Mouse (Mus musculus): ENCODE measurements around the gene Gatad2b. TPM values are rescaled to one million over a fixed set of nuclear protein-coding genes. Genes with fewer than 3 reads are reported as not detected.

Gatad2b gene
- total and polyA plus RNA-seq, 3 experiments: 8.4 to 22.6 (median 8.9) TPM

GRCm38 (mm10) chr3:90265932-90266741 lies 26.8 kb upstream of the Gatad2b start (continued):
- no peak for TF ChIP-seq ETS1 (conservative IDR thresholded peaks at IDR 0.05; ENCODE audit: low read depth, low read length)
- TF ChIP-seq HCFC1 (IDR thresholded peaks at IDR 0.05; ENCODE audit: low read depth, low read length): peak; percentile 32
- TF ChIP-seq ELF1 (IDR thresholded peaks at IDR 0.05; ENCODE audit: low read depth, low read length): peak; percentile 86
- TF ChIP-seq USF1 (IDR thresholded peaks at IDR 0.05; ENCODE audit: low read depth, low read length): no peak

- Histone ChIP-seq H3K4me2 (ENCODE audit: insufficient read depth, low read depth, poor library complexity, severe bottlenecking) (peak overlapping the region; percentile 63), H3K79me2 (replicated peaks; ENCODE audit: control insufficient read depth, extremely low read depth, insufficient read depth, poor library complexity, severe bottlenecking) (peaks cover 28% of the 10 kb centered on the region), H3K36me3 (replicated peaks in 1 of 2; ENCODE audit: control insufficient read depth in 1 of 2, insufficient read depth in 1 of 2, low read length in 1 of 2) (peaks cover 57 to 69% of the 10 kb centered on the region in 2 experiments), H3K4me3 (replicated peaks in 1 of 3; ENCODE audit: low read depth in 2 of 3, low read length in 2 of 3, poor library complexity in 1 of 3) (peak overlapping the region; percentile 76 to 92 (median 90)), H3K9ac (ENCODE audit: insufficient read depth, low read depth) (peak overlapping the region; percentile 97), H3K9me3 (replicated peaks; ENCODE audit: low read length) (no peaks in the 10 kb centered on the region), H3K4me1 (ENCODE audit: control insufficient read depth in 1 of 2, insufficient read depth in 2 of 2) (peaks cover 28 to 46% of the 10 kb centered on the region in 2 experiments), H3K27ac (ENCODE audit: insufficient read depth, low read depth) (peak overlapping the region; percentile 98), H3K27me3 (replicated peaks) (no peaks in the 10 kb centered on the region)
- in situ Hi-C loops (cut with MboI; ENCODE audit: low pct_ligation_motif_present, low pct_unique_long_range_greater_than_20kb, low sequenced_read_pairs) (no loop called here), dilution Hi-C loops (cut with MboI; ENCODE audit: extremely low pct_ligation_motif_present, extremely low pct_unique_long_range_greater_than_20kb, low sequenced_read_pairs) (no loop called here)
- TF ChIP-seq UBTF (IDR thresholded peaks at IDR 0.05; ENCODE audit: low read depth, low read length): no peak
- TF ChIP-seq MEF2A (IDR thresholded peaks at IDR 0.05; ENCODE audit: borderline replicate concordance, low read depth, low read length): 0 out of 2 replicates have a peak, but pooled peaks have one; percentile 24
- 0 out of 2 replicates have a peak, but pooled peaks have one; percentile 27 for TF ChIP-seq ELF1 (IDR thresholded peaks at IDR 0.05; ENCODE audit: low read depth, low read length)
- no peak for DNase-seq (ENCODE audit: extremely low read depth)
Observed at GRCm38 (mm10) chr3:90266901-90267775, 25.8 kb upstream of the Gatad2b start.

GRCm38 (mm10) chr3:90268190-90268589 lies 24.8 kb upstream of the Gatad2b start:
- dilution Hi-C loops (cut with MboI; ENCODE audit: extremely low pct_ligation_motif_present, extremely low pct_unique_long_range_greater_than_20kb, low sequenced_read_pairs) (no loop called here), in situ Hi-C loops (cut with MboI; ENCODE audit: low pct_ligation_motif_present, low pct_unique_long_range_greater_than_20kb, low sequenced_read_pairs) (no loop called here)
- H3K27me3 ChIP-seq (replicated peaks): no peaks in the 10 kb centered on the region
- H3K36me3 ChIP-seq (replicated peaks in 1 of 2; ENCODE audit: control insufficient read depth in 1 of 2, insufficient read depth in 1 of 2, low read length in 1 of 2): peaks cover 55 to 68% of the 10 kb centered on the region in 2 experiments
- DNase-seq (ENCODE audit: extremely low read depth): no peak
- H3K79me2 ChIP-seq (replicated peaks; ENCODE audit: control insufficient read depth, extremely low read depth, insufficient read depth, poor library complexity, severe bottlenecking): peaks cover 28% of the 10 kb centered on the region
- no peaks in the 10 kb centered on the region for H3K9me3 ChIP-seq (replicated peaks; ENCODE audit: low read length)
- peak overlapping the region; percentile 97 for H3K9ac ChIP-seq (ENCODE audit: insufficient read depth, low read depth)
- H3K27ac ChIP-seq (ENCODE audit: insufficient read depth, low read depth): no peak overlapping the region
- peak overlapping the region; percentile 63 for H3K4me2 ChIP-seq (ENCODE audit: insufficient read depth, low read depth, poor library complexity, severe bottlenecking)
- TF ChIP-seq TBP (conservative IDR thresholded peaks at IDR 0.05; ENCODE audit: low read depth, low read length) (no peak), UBTF (IDR thresholded peaks at IDR 0.05; ENCODE audit: low read depth, low read length) (no peak), MAZ (IDR thresholded peaks at IDR 0.05; ENCODE audit: low read depth, low read length) (no peak), ZKSCAN1 (IDR thresholded peaks at IDR 0.05; ENCODE audit: borderline replicate concordance, low read depth, low read length) (no peak), ZC3H11A (IDR thresholded peaks at IDR 0.05; ENCODE audit: low read depth, low read length) (no peak), MAFK (IDR thresholded peaks at IDR 0.05; ENCODE audit: insufficient replicate concordance, low read length) (no peak), JUND (conservative IDR thresholded peaks at IDR 0.05; ENCODE audit: low read depth, low read length) (no peak), GABPA (IDR thresholded peaks at IDR 0.05; ENCODE audit: insufficient replicate concordance, low read depth, low read length) (no peak), USF2 (conservative IDR thresholded peaks at IDR 0.05; ENCODE audit: low read depth, low read length) (no peak), CHD2 (IDR thresholded peaks at IDR 0.05; ENCODE audit: low read length) (no peak), PAX5 (IDR thresholded peaks at IDR 0.05; ENCODE audit: low read length) (no peak), CHD1 (IDR thresholded peaks at IDR 0.05; ENCODE audit: low read depth, low read length) (no peak), NELFE (IDR thresholded peaks at IDR 0.05; ENCODE audit: low read depth, low read length) (no peak), ZMIZ1 (IDR thresholded peaks at IDR 0.05; ENCODE audit: low read depth, low read length) (no peak)
- H3K4me3 ChIP-seq (replicated peaks in 1 of 3; ENCODE audit: low read depth in 2 of 3, low read length in 2 of 3, poor library complexity in 1 of 3): peak overlapping the region in 1 of 3 experiments; percentile 92
- peaks cover 23 to 35% of the 10 kb centered on the region in 2 experiments for H3K4me1 ChIP-seq (ENCODE audit: control insufficient read depth in 1 of 2, insufficient read depth in 2 of 2)
